Mouse (Mus musculus) testis, adult 2 months (tissue): ENCODE measurements around the gene Rbfox1. TPM values are rescaled to one million over a fixed set of nuclear protein-coding genes. Genes with fewer than 3 reads are reported as not detected.

Source experiments
- H3K27ac ChIP-seq: fragments of 200-500 bp; 2 replicates; pipeline ENCODE4 v1.5.1; 2012; ENCODE audit warnings: low read depth, low read length; ENCODE audit not compliant: control insufficient read depth, insufficient read depth
- H3K27me3 ChIP-seq: fragments of 200-500 bp; 2 replicates; pipeline ENCODE4 v1.6.1; 2012; ENCODE audit warnings: mild to moderate bottlenecking, low read length, moderate library complexity; ENCODE audit not compliant: control insufficient read depth, insufficient read depth
- H3K36me3 ChIP-seq: fragments of 200-500 bp; 2 replicates; pipeline ENCODE4 v1.6.1; 2012; ENCODE audit warnings: mild to moderate bottlenecking, low read length; ENCODE audit not compliant: control insufficient read depth, insufficient read depth
- H3K4me1 ChIP-seq: fragments of 200-500 bp; 2 replicates; pipeline ENCODE4 v1.6.1; 2012; ENCODE audit warnings: low read length; ENCODE audit not compliant: control insufficient read depth, insufficient read depth
- H3K4me3 ChIP-seq: fragments of 200-500 bp; 2 replicates; pipeline ENCODE4 v1.5.1; 2012; ENCODE audit warnings: low read depth, mild to moderate bottlenecking, low read length, moderate library complexity, mixed read lengths; ENCODE audit not compliant: control insufficient read depth
- CTCF ChIP-seq: fragments of 200-500 bp; IDR thresholded peaks from 2 replicates; pipeline ENCODE4 v1.5.1; 2012; ENCODE audit warnings: low read depth, mild to moderate bottlenecking, inconsistent platforms, low read length, moderate library complexity; ENCODE audit not compliant: control insufficient read depth, insufficient read depth, insufficient replicate concordance
- POLR2A ChIP-seq: fragments of 200-500 bp; IDR thresholded peaks from 2 replicates; pipeline ENCODE4 v1.6.1; 2012; ENCODE audit warnings: low read depth, mild to moderate bottlenecking, inconsistent platforms, low read length, moderate library complexity; ENCODE audit not compliant: control insufficient read depth
- polyA plus RNA-seq: library from polyadenylated mRNA; depleted of rRNA; stranded (reverse); fragments of >200 nt; gene quantifications from 2 replicates; pipeline ENCODE4 v1.2.3, GENCODE M21; 2012

Gene Rbfox1
- polyA plus RNA-seq, 1 experiment = 0.23 TPM

- Histone ChIP-seq H3K4me1 (no peaks in the 10 kb centered on the region), H3K27me3 (no peaks in the 10 kb centered on the region), H3K4me3 (no peak overlapping the region), H3K36me3 (no peaks in the 10 kb centered on the region), H3K27ac (no peak overlapping the region)
- TF ChIP-seq CTCF = no peak
- no peak for TF ChIP-seq POLR2A
These were observed 342.3 kb downstream of the Rbfox1 start for GRCm38 (mm10) chr16:6227449-6227848.

GRCm38 (mm10) chr16:6232966-6233365 is 347.8 kb downstream of the Rbfox1 start:
- Histone ChIP-seq H3K4me3 (no peak overlapping the region), H3K27ac (no peak overlapping the region), H3K27me3 (no peaks in the 10 kb centered on the region), H3K4me1 (no peaks in the 10 kb centered on the region), H3K36me3 (no peaks in the 10 kb centered on the region)
- TF ChIP-seq POLR2A (no peak), CTCF (no peak)

DNA sequence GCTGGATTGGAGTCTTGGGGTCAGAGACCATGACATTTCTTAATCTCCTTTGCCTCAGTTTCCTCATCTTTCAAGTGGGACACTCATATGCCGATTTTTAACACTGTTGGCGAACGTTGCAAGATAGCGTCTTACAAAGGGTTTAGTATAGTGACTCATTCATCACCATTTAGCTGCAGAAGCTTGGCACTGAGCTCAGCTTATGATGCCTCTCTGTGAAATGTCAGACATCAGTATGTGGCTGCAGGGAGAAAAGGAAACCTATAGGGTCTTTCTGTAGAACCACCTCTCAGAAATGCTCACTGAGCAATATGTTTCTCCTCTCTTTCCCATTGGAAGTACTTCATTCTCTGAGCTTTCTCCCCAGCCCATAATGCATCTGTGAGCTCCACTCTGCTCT is 356.2 kb downstream of the Rbfox1 start:
- H3K27me3 ChIP-seq = no peaks in the 10 kb centered on the region
- no peak for TF ChIP-seq POLR2A
- TF ChIP-seq CTCF = no peak
- H3K4me1 ChIP-seq = no peaks in the 10 kb centered on the region
- H3K4me3 ChIP-seq = no peak overlapping the region
- H3K27ac ChIP-seq = no peak overlapping the region
- H3K36me3 ChIP-seq = no peaks in the 10 kb centered on the region

GRCm38 (mm10) chr16:6242468-6242867 is 357.3 kb downstream of the Rbfox1 start:
- no peak overlapping the region for H3K27ac ChIP-seq
- no peak for TF ChIP-seq CTCF
- TF ChIP-seq POLR2A = no peak
- H3K4me1 ChIP-seq = no peaks in the 10 kb centered on the region
- no peaks in the 10 kb centered on the region for H3K36me3 ChIP-seq
- no peaks in the 10 kb centered on the region for H3K27me3 ChIP-seq
- H3K4me3 ChIP-seq = no peak overlapping the region

DNA sequence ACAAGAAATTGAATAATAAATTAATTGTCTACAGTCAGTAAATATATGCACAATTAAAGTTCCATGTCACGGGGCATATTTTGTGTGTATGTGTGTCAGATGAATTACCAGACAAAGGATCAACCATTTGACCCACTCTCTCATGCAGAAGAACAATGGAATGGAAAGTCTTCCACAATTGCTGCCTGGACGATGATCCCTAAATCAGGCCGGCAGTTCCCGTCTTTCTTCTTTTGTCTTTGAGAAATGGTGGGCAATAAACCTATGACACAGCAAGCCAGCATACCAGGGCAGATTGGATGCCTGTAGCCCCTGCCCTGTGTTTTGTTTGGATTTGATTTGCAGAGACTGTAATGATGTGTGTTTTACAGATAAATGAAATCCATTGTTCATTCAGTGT is 362.4 kb downstream of the Rbfox1 start:
- Histone ChIP-seq H3K4me1 (no peaks in the 10 kb centered on the region), H3K27me3 (no peaks in the 10 kb centered on the region), H3K4me3 (no peak overlapping the region), H3K36me3 (no peaks in the 10 kb centered on the region), H3K27ac (no peak overlapping the region)
- TF ChIP-seq CTCF (no peak), POLR2A (no peak)

DNA sequence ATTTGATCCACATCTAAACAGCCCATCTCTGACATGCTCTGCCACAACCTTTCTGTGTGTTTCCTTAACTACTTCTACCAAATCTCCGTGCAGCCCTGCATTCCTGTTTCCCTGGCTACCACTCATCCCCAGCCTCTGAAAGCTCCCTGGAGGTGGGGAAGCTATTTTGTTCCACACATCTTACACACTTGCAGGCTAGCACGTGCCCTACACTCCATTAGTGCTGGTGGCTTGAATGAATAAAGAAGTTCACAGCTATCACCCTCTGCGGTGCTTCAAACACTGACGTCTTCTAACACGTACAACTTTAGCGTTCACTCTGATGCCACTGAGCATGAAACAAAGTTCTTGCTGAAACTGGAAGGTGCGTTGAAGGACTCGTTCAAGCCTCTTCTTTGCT is 379.4 kb downstream of the Rbfox1 start:
- Histone ChIP-seq H3K27me3 (no peaks in the 10 kb centered on the region), H3K4me3 (no peak overlapping the region), H3K4me1 (no peaks in the 10 kb centered on the region), H3K27ac (no peak overlapping the region), H3K36me3 (no peaks in the 10 kb centered on the region)
- TF ChIP-seq POLR2A (no peak), CTCF (no peak)

DNA sequence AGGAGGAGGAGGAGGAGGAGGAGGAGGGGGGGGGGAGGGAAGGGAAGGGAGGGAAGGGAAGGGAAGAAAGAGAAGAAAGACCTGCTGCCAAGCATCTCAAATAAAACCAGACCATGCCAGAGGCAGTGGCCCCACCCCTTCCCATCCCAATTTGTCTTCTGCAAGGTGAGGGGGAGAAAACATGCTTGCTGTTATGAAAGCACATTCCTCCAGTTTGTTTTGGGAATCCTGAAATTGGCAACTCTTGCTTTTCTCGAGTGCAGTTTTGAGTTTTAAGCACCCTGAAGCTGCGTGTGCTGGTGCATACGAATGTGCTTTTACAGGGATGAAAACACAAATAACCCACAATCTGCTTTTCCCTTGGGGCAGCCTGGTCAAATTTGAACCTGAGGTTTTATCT is 380.5 kb downstream of the Rbfox1 start:
- H3K4me1 ChIP-seq = no peaks in the 10 kb centered on the region
- TF ChIP-seq POLR2A (no peak), CTCF (no peak)
- H3K36me3 ChIP-seq = no peaks in the 10 kb centered on the region
- no peaks in the 10 kb centered on the region for H3K27me3 ChIP-seq
- no peak overlapping the region for H3K27ac ChIP-seq
- H3K4me3 ChIP-seq = no peak overlapping the region
